Mouse (Mus musculus): ENCODE data around the gene Gtf2h1.

DNA sequence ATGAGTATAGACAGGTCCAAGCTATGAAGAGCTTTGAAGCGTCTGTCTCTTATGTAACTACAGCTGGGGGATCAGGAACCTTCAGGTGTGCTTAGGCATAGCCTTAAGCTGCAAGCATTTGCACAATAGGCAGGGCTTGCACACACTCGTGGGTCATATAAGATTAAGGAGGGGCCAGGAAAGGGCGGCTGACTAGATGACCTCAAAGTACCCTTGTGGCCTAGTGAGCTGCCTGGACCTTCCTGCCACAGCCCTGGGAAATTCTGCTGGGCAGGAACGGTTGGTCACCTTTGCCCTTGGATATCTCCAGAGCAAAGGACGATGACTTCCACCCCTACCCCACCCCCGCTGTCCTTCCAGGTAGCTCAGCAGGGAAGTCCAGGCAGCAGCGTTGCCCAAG is 43.5 kb downstream of the Gtf2h1 start:
- TF ChIP-seq ZC3H11A (IDR thresholded peaks at IDR 0.05; ENCODE audit: borderline replicate concordance, low read depth, low read length) (no peak), MAFK (IDR thresholded peaks at IDR 0.05; ENCODE audit: insufficient read depth, low read depth, low read length) (no peak)
